8 mouse cellular contexts compared by ENCODE assay signal in genomic region chr6:72366844-72367443, GRCm38 (mm10). TPM values are rescaled to one million over a fixed set of nuclear protein-coding genes. Genes with fewer than 3 reads are reported as not detected.
DNase-seq lines count a peak whose midpoint lies in the region; ATAC-seq lines count a peak whose summit lies in the region.

TSS of gene Rnf181 (minus strand) at chr6:72366956.

- no peaks in the 10 kb centered on the region for H3K27me3 ChIP-seq in kidney, embryonic 14.5 days (ENCODE audit: control insufficient read depth, insufficient read depth, low read length)
- H3K27me3 ChIP-seq in intestine, embryonic 16.5 days (replicated peaks; ENCODE audit: control insufficient read depth, insufficient read depth, low read length), result no peaks in the 10 kb centered on the region
- H3K27me3 ChIP-seq in midbrain, embryonic 10.5 days (ENCODE audit: low read depth, poor library complexity, severe bottlenecking), result no peaks in the 10 kb centered on the region

- no peaks in the 10 kb centered on the region for H3K36me3 ChIP-seq in kidney, embryonic 14.5 days (ENCODE audit: control insufficient read depth, insufficient read depth, low read length)
- no peaks in the 10 kb centered on the region for H3K36me3 ChIP-seq in intestine, embryonic 16.5 days (ENCODE audit: control insufficient read depth, insufficient read depth, low read length)
- no peaks in the 10 kb centered on the region for H3K36me3 ChIP-seq in midbrain, embryonic 10.5 days

- H3K4me3 ChIP-seq in kidney, embryonic 14.5 days (ENCODE audit: low read length), result no peak within 1 kb of the TSS
- H3K4me3 ChIP-seq in intestine, embryonic 16.5 days (ENCODE audit: low read length), result no peak within 1 kb of the TSS
- H3K4me3 ChIP-seq in midbrain, embryonic 10.5 days, result no peak within 1 kb of the TSS

- no peak for DNase-seq in kidney, adult 8-10 months
- DNase-seq in adrenal gland, postnatal 36 days, result no peak
- DNase-seq in gastrocnemius, postnatal 25 days, result no peak
- no peak for DNase-seq in midbrain, embryonic 10.5 days (ENCODE audit: low spot score)
- DNase-seq in ovary, adult 18-20 months (ENCODE audit: low spot score), result no peak
- DNase-seq in natural killer cell, adult 2 months (ENCODE audit: low spot score in 2 of 2), result no peak

- WGBS in kidney, embryonic 14.5 days, result 72% methylated on average over 4 of the region's 4 CpGs
- WGBS in intestine, embryonic 16.5 days, result 67% methylated on average over 4 of the region's 4 CpGs
- 77% methylated on average over 4 of the region's 4 CpGs for WGBS in midbrain, embryonic 10.5 days

- 0 out of 2 replicates have a peak, but pooled peaks cover 4% of the 10 kb centered on the region for H3K4me1 ChIP-seq in kidney, embryonic 14.5 days (ENCODE audit: control insufficient read depth, insufficient read depth, low read length)
- H3K4me1 ChIP-seq in intestine, embryonic 16.5 days (ENCODE audit: control insufficient read depth, insufficient read depth, low read length), result peaks cover 13% of the 10 kb centered on the region; the same call in 1 of the 2 replicates
- peaks cover 20% of the 10 kb centered on the region for H3K4me1 ChIP-seq in midbrain, embryonic 10.5 days

- no peak within 1 kb of the TSS for H3K9ac ChIP-seq in kidney, embryonic 14.5 days (ENCODE audit: low read depth, low read length)
- H3K9ac ChIP-seq in intestine, embryonic 16.5 days (ENCODE audit: low read depth, low read length), result no peak within 1 kb of the TSS

- no peak within 1 kb of the TSS for H3K27ac ChIP-seq in kidney, embryonic 14.5 days (ENCODE audit: low read depth, low read length)
- no peak within 1 kb of the TSS for H3K27ac ChIP-seq in intestine, embryonic 16.5 days (ENCODE audit: low read length)
- H3K27ac ChIP-seq in midbrain, embryonic 10.5 days (replicated peaks), result no peak within 1 kb of the TSS

- no peak within 1 kb of the TSS for H3K4me2 ChIP-seq in kidney, embryonic 14.5 days (replicated peaks; ENCODE audit: low read depth, low read length)
- H3K4me2 ChIP-seq in intestine, embryonic 16.5 days (ENCODE audit: low read depth, low read length), result no peak within 1 kb of the TSS

- ATAC-seq in kidney, embryonic 14.5 days (ENCODE audit: low FRiP score, low TSS enrichment), result no peak
- ATAC-seq in intestine, embryonic 16.5 days, result no peak

- H3K9me3 ChIP-seq in kidney, embryonic 14.5 days (ENCODE audit: control insufficient read depth, low read length), result no peaks in the 10 kb centered on the region
- no peaks in the 10 kb centered on the region for H3K9me3 ChIP-seq in intestine, embryonic 16.5 days (ENCODE audit: control insufficient read depth, low read length)
- no peaks in the 10 kb centered on the region for H3K9me3 ChIP-seq in midbrain, embryonic 10.5 days (replicated peaks)

RNA-seq across cellular contexts. Expression of gene Rnf181, which starts in this region (rescaled TPM):
- polyA plus RNA-seq in kidney, embryonic 14.5 days (2014; fragmentation: Nextera tagmentation; extraction: Ambion mirVana), result 103 and 106 TPM in 2 replicates
- 100 to 1,000 TPM; 258 to 471 TPM for total RNA-seq in adrenal gland, postnatal 36 days (2021)
- total RNA-seq in gastrocnemius, postnatal 25 days (2021), result 10 to 100 TPM; 23.8 to 28.8 TPM
- 159 and 162 TPM in 2 replicates for polyA plus RNA-seq in intestine, embryonic 16.5 days (2015; fragmentation: Nextera tagmentation; extraction: Ambion mirVana)
- polyA plus RNA-seq in midbrain, embryonic 10.5 days (2016; fragmentation: Nextera tagmentation; extraction: Ambion mirVana), result 106 and 111 TPM in 2 replicates

Comparison
In these comparisons a context has a peak if more than half of its experiments do, and no peak if none do; other contexts are left out.
1. RNA of gene Rnf181 (total RNA-seq): 258 to 471 TPM in adrenal gland, postnatal 36 days; 23.8 to 28.8 TPM in gastrocnemius, postnatal 25 days; every median in the first group is over 4 times any median in the second.